Mouse (Mus musculus): Measurements from ENCODE around the gene Slc11a1.
A peak's percentile ranks its signal among the peaks of the same experiment; 100 is the strongest.

GRCm38 (mm10) chr1:74386714-74387385 is 11.9 kb downstream of the Slc11a1 start:
- TF ChIP-seq POLR2A (IDR thresholded peaks at IDR 0.05; ENCODE audit: low read depth, low read length) (peak; percentile 49), CTCF (IDR thresholded peaks at IDR 0.05; ENCODE audit: extremely low read depth, insufficient read depth, insufficient read length, insufficient replicate concordance) (peak; percentile 19; the same call in 1 of the 2 replicates)

All from spleen, adult 2 months (tissue).